Mouse (Mus musculus) CH12.LX (cell line): ENCODE data around the gene Cdh26.

Source experiments
- CHD2 ChIP-seq: IDR thresholded peaks from 2 replicates; pipeline ENCODE4 v1.6.1; 2011; ENCODE audit warnings: low read length, improper control_type of control experiment
- CTCF ChIP-seq, 2 experiments: IDR thresholded peaks in 1 of 2; conservative IDR thresholded peaks in 1 of 2; 2 replicates each; pipeline ENCODE4 v1.5.1; 2011 to 2012; ENCODE audit warnings: low read depth in 2 of 2, low read length in 2 of 2, improper control_type of control experiment in 1 of 2, inconsistent platforms in 1 of 2, mild to moderate bottlenecking in 1 of 2, moderate library complexity in 1 of 2
- ELF1 ChIP-seq: IDR thresholded peaks from 2 replicates; pipeline ENCODE4 v1.6.1; 2014; ENCODE audit warnings: low read depth, mild to moderate bottlenecking, inconsistent platforms, low read length, improper control_type of control experiment
- JUND ChIP-seq: conservative IDR thresholded peaks from 2 replicates; pipeline ENCODE4 v1.6.1; 2011; ENCODE audit warnings: low read depth, low read length, improper control_type of control experiment
- MAFK ChIP-seq: IDR thresholded peaks from 2 replicates; pipeline ENCODE4 v1.6.1; 2011; ENCODE audit warnings: low read length, improper control_type of control experiment; ENCODE audit not compliant: insufficient replicate concordance
- MAX ChIP-seq: IDR thresholded peaks from 2 replicates; pipeline ENCODE4 v1.6.1; 2011; ENCODE audit warnings: low read length, improper control_type of control experiment
- MAZ ChIP-seq: IDR thresholded peaks from 2 replicates; pipeline ENCODE4 v1.6.1; 2012; ENCODE audit warnings: low read depth, mild to moderate bottlenecking, inconsistent platforms, low read length, improper control_type of control experiment, moderate library complexity
- NRF1 ChIP-seq: IDR thresholded peaks from 2 replicates; pipeline ENCODE4 v1.6.1; 2014; ENCODE audit warnings: low read depth, mild to moderate bottlenecking, inconsistent platforms, low read length, improper control_type of control experiment, moderate library complexity
- POLR2A ChIP-seq: IDR thresholded peaks from 2 replicates; pipeline ENCODE4 v1.6.1; 2011; ENCODE audit warnings: low read depth, mild to moderate bottlenecking, improper control_type of control experiment, low read length
- USF1 ChIP-seq: IDR thresholded peaks from 2 replicates; pipeline ENCODE4 v1.6.1; 2014; ENCODE audit warnings: low read depth, mild to moderate bottlenecking, inconsistent platforms, low read length, improper control_type of control experiment
- USF2 ChIP-seq: conservative IDR thresholded peaks from 2 replicates; pipeline ENCODE4 v1.6.1; 2011; ENCODE audit warnings: low read depth, low read length, improper control_type of control experiment

- no peak for TF ChIP-seq NRF1
- no peak for TF ChIP-seq MAFK
- TF ChIP-seq MAZ, result no peak
- TF ChIP-seq USF2, result no peak
- no peak for TF ChIP-seq ELF1
- no peak for TF ChIP-seq JUND
- TF ChIP-seq CTCF (conservative IDR thresholded peaks at IDR 0.05 in 1 of 2, IDR thresholded peaks at IDR 0.05 in 1 of 2; ENCODE audit: low read depth in 2 of 2, low read length in 2 of 2), result no peak
- TF ChIP-seq POLR2A, result no peak
- TF ChIP-seq CHD2, result no peak
- TF ChIP-seq MAX, result no peak
- no peak for TF ChIP-seq USF1
Measured at GRCm38 (mm10) chr2:178428676-178429075, 1.7 kb upstream of the Cdh26 start.
